In the genomic region with DNA sequence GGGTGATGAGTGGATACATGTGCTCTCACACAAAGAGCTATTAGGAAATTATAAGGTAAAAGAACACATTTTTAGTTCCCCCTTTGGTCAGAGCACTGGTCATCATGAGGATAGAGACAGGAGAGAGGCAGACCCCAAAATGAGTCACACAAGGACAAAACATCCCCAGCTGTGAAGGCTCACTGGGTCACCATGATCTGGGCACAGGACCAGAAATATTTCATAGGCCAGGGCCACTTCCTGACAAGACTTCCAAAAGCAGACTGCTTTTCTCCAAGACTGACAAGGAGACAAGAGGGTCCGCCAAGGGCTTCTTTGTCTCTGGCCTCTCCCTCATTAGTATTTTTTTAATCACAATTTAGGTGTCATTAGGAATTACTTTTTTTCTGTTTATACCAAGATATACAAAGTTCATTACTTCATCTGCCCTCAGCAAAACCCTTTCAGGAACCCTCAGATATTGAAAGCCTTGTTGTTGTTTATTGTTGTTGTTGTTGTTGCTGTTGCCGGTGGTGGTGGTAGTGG, we compare ENCODE assay signal across 19 mouse cellular contexts. TPM values are rescaled to one million over a fixed set of nuclear protein-coding genes. Genes with fewer than 3 reads are reported as not detected.
DNase-seq lines count a peak whose midpoint lies in the region; ATAC-seq and TF ChIP-seq lines count a peak whose summit lies in the region.
"Had no signal": no experiment of that assay in that cellular context is flagged by ENCODE, and none has a peak within 500 bp of the region (broad histone marks: within the 10 kb centered on the region; RNA-seq: fewer than 3 reads in every experiment).

A gene (minus strand): TSS at position 475 of the 525 bp plus-strand sequence.

- TF ChIP-seq POLR2A in thymus, adult 2 months (IDR thresholded peaks at IDR 0.05; ENCODE audit: control insufficient read depth, extremely low read depth, insufficient read depth, low read length, poor library complexity): no peak

- H3K36me3 ChIP-seq in kidney, embryonic 15.5 days: no peaks in the 10 kb centered on the region
- H3K36me3 ChIP-seq in lung, postnatal 0 days (ENCODE audit: insufficient read depth, low read length): no peaks in the 10 kb centered on the region
- no peaks in the 10 kb centered on the region for H3K36me3 ChIP-seq in thymus, adult 2 months (ENCODE audit: control insufficient read depth, insufficient read depth, low read length)
- H3K36me3 ChIP-seq: limb, embryonic 12.5 days; midbrain, embryonic 13.5 days had no signal

- H3K4me2 ChIP-seq in kidney, embryonic 15.5 days: no peak within 1 kb of the TSS
- H3K4me2 ChIP-seq in lung, postnatal 0 days (replicated peaks; ENCODE audit: low read depth, low read length): no peak within 1 kb of the TSS
- H3K4me2 ChIP-seq: hindbrain, embryonic 14.5 days; limb, embryonic 12.5 days; midbrain, embryonic 13.5 days had no signal

- peak; percentile 72 for DNase-seq in kidney, postnatal 14 days
- peak; percentile 42 for DNase-seq in adrenal gland, postnatal 10 days
- DNase-seq in heart, adult 9 months (ENCODE audit: low spot score in 2 of 2): peak; percentile 70 to 74
- peak; percentile 59 for DNase-seq in lung, postnatal 0 days (ENCODE audit: low spot score)
- no peak for DNase-seq in thymus, adult 2 months
- no peak for DNase-seq in gastrocnemius, postnatal 4 days (ENCODE audit: low spot score in 2 of 2)
- DNase-seq: cerebellum, adult 9-11 months; forebrain, postnatal 0 days; thymus, postnatal 4 days had no signal

- ATAC-seq in kidney, embryonic 15.5 days (replicated peaks; ENCODE audit: low FRiP score): no peak
- peak; percentile 64 for ATAC-seq in lung, postnatal 0 days
- no peak for ATAC-seq in monocyte, adult 5-6 weeks (replicated peaks; ENCODE audit: insufficient number of reproducible peaks, low FRiP score, low TSS enrichment, poor library complexity, severe bottlenecking)
- ATAC-seq: forebrain, postnatal 0 days; midbrain, embryonic 13.5 days had no signal

- 89% methylated on average over 2 of the region's 2 CpGs for WGBS in kidney, embryonic 15.5 days
- 86% methylated on average over 2 of the region's 2 CpGs for WGBS in lung, postnatal 0 days
- WGBS in thymus, adult 2 months: 98% methylated on average over 2 of the region's 2 CpGs

- no peak within 1 kb of the TSS for H3K9ac ChIP-seq in kidney, embryonic 15.5 days
- no peak within 1 kb of the TSS for H3K9ac ChIP-seq in lung, postnatal 0 days (replicated peaks; ENCODE audit: low read depth)
- H3K9ac ChIP-seq: forebrain, postnatal 0 days; hindbrain, embryonic 14.5 days; limb, embryonic 12.5 days; midbrain, embryonic 13.5 days had no signal

- H3K27ac ChIP-seq in kidney, embryonic 15.5 days: no peak within 1 kb of the TSS
- H3K27ac ChIP-seq in lung, postnatal 0 days (ENCODE audit: low read length): no peak within 1 kb of the TSS
- no peak within 1 kb of the TSS for H3K27ac ChIP-seq in thymus, adult 2 months (ENCODE audit: control insufficient read depth, insufficient read depth, low read length)
- H3K27ac ChIP-seq: hindbrain, embryonic 14.5 days; limb, embryonic 12.5 days; midbrain, embryonic 13.5 days had no signal

- H3K9me3 ChIP-seq in kidney, embryonic 15.5 days (replicated peaks): no peaks in the 10 kb centered on the region
- H3K9me3 ChIP-seq in lung, postnatal 0 days (ENCODE audit: low read length): no peaks in the 10 kb centered on the region
- H3K9me3 ChIP-seq: midbrain, embryonic 13.5 days had no signal

- TF ChIP-seq EP300 in lung, postnatal 0 days (IDR thresholded peaks at IDR 0.05): no peak

- no peak within 1 kb of the TSS for H3K4me3 ChIP-seq in kidney, embryonic 15.5 days (replicated peaks)
- no peak within 1 kb of the TSS for H3K4me3 ChIP-seq in lung, postnatal 0 days (ENCODE audit: low read depth, low read length)
- no peak within 1 kb of the TSS for H3K4me3 ChIP-seq in thymus, adult 2 months (ENCODE audit: control insufficient read depth, insufficient read depth, low read length)
- H3K4me3 ChIP-seq: limb, embryonic 12.5 days; midbrain, embryonic 13.5 days had no signal

- H3K27me3 ChIP-seq in kidney, embryonic 15.5 days: no peaks in the 10 kb centered on the region
- H3K27me3 ChIP-seq in lung, postnatal 0 days (replicated peaks; ENCODE audit: insufficient read depth, low read length): no peaks in the 10 kb centered on the region
- H3K27me3 ChIP-seq in thymus, adult 2 months (ENCODE audit: control insufficient read depth, insufficient read depth, low read length): no peaks in the 10 kb centered on the region
- H3K27me3 ChIP-seq: limb, embryonic 12.5 days; midbrain, embryonic 13.5 days had no signal

- no peaks in the 10 kb centered on the region for H3K4me1 ChIP-seq in kidney, embryonic 15.5 days
- no peaks in the 10 kb centered on the region for H3K4me1 ChIP-seq in lung, postnatal 0 days (ENCODE audit: insufficient read depth, low read depth, low read length)
- no peaks in the 10 kb centered on the region for H3K4me1 ChIP-seq in thymus, adult 2 months (replicated peaks; ENCODE audit: control insufficient read depth, insufficient read depth, low read length)
- H3K4me1 ChIP-seq: limb, embryonic 12.5 days; midbrain, embryonic 13.5 days had no signal

- no peak for TF ChIP-seq CTCF in lung, postnatal 0 days (IDR thresholded peaks at IDR 0.05)
- TF ChIP-seq CTCF in thymus, adult 2 months (IDR thresholded peaks at IDR 0.05; ENCODE audit: borderline replicate concordance, control insufficient read depth, extremely low read depth, insufficient read depth, low read length, poor library complexity): no peak

RNA-seq across cellular contexts. Expression of the gene that starts here (rescaled TPM):
- polyA plus RNA-seq in kidney, embryonic 15.5 days (2015; fragmentation: Nextera tagmentation; extraction: Ambion mirVana): not detected in 2 replicates
- total RNA-seq in adrenal gland, postnatal 10 days (2021): not detected
- not detected in 2 replicates for polyA plus RNA-seq in lung, postnatal 0 days (2015; fragmentation: Nextera tagmentation; extraction: Ambion mirVana)
- polyA plus RNA-seq in thymus, adult 2 months (2012; rRNA removed): not detected in 2 replicates
- not detected for total RNA-seq in gastrocnemius, postnatal 4 days (2021)
- not detected in 3 replicates for total RNA-seq in monocyte, adult 5-6 weeks (2017)
- total RNA-seq: forebrain, postnatal 0 days; left cerebral cortex, adult 18-20 months had no signal
- polyA plus RNA-seq: forebrain, postnatal 0 days; gonadal fat pad, adult 2 months; hindbrain, embryonic 14.5 days; limb, embryonic 12.5 days; liver, embryonic 16.5 days; midbrain, embryonic 13.5 days; neural tube, embryonic 11.5 days; small intestine, adult 2 months had no signal

Comparison
In these comparisons a context has a peak if more than half of its experiments do, and no peak if none do; other contexts are left out.
1. Peak in DNase-seq in adrenal gland, postnatal 10 days; RNA of the gene not detected or under 1 TPM.
2. Peak in DNase-seq and ATAC-seq in lung, postnatal 0 days; RNA of the gene not detected or under 1 TPM.
3. DNase-seq: peak in kidney, postnatal 14 days (single experiment) and heart, adult 9 months (2 of 2); none in thymus, adult 2 months (single experiment) and gastrocnemius, postnatal 4 days (0 of 2).